Mouse (Mus musculus) liver, embryonic 14.5 days (tissue): ENCODE results near the gene Omp. TPM values are rescaled to one million over a fixed set of nuclear protein-coding genes. Genes with fewer than 3 reads are reported as not detected.
A peak's percentile ranks its signal among the peaks of the same experiment; 100 is the strongest.

ENCODE experiments used
- ATAC-seq: fragments of 200-750 bp; cut with Nextera tagmentation; 2 replicates; pipeline ENCODE4 v1.8.0; 2017; ENCODE audit warnings: moderate number of reproducible peaks, mild to moderate bottlenecking, moderate library complexity; ENCODE audit not compliant: insufficient read depth
- DNase-seq, 3 experiments: peaks; one replicate each; pipeline ENCODE4 v3.0.0-alpha.2; 2012 to 2013; ENCODE audit warnings: low read depth in 3 of 3, low spot score in 3 of 3
- H3K27ac ChIP-seq: fragments of 300-500 bp; sonication (generic); 2 replicates; pipeline ENCODE4 v1.5.1; 2014; ENCODE audit warnings: moderate library complexity, mild to moderate bottlenecking, control low read depth, inconsistent platforms
- H3K27me3 ChIP-seq: fragments of 300-500 bp; sonication (generic); 2 replicates; pipeline ENCODE4 v1.6.1; 2014; ENCODE audit warnings: mild to moderate bottlenecking, low read length, moderate library complexity; ENCODE audit not compliant: control insufficient read depth, insufficient read depth
- H3K36me3 ChIP-seq: fragments of 300-500 bp; sonication (generic); replicated peaks from 2 replicates; pipeline ENCODE4 v1.6.1; 2014; ENCODE audit warnings: low read depth; ENCODE audit not compliant: control insufficient read depth, insufficient read depth
- H3K4me1 ChIP-seq, 2 experiments: fragments of 200-500 bp in 1 of 2; fragments of 300-500 bp in 1 of 2; sonication (generic) in 1 of 2; replicated peaks; 2 replicates each; pipeline ENCODE4 v1.6.1; 2012 to 2014; ENCODE audit warnings: antibody characterized with exemption in 1 of 2, inconsistent platforms in 1 of 2, low read length in 1 of 2; ENCODE audit not compliant: control insufficient read depth in 2 of 2, insufficient read depth in 2 of 2
- H3K4me2 ChIP-seq: fragments of 300-500 bp; sonication (generic); 2 replicates; pipeline ENCODE4 v1.6.1; 2014; ENCODE audit warnings: low read depth, mild to moderate bottlenecking, control low read depth, moderate library complexity
- H3K4me3 ChIP-seq, 2 experiments: fragments of 200-500 bp in 1 of 2; fragments of 300-500 bp in 1 of 2; sonication (generic) in 1 of 2; 2 replicates each; pipeline ENCODE4 v1.5.1; 2012 to 2014; ENCODE audit warnings: low read depth in 2 of 2, low read length in 2 of 2, mild to moderate bottlenecking in 2 of 2, control low read depth in 1 of 2, inconsistent platforms in 1 of 2, moderate library complexity in 1 of 2; ENCODE audit not compliant: insufficient read depth in 1 of 2
- H3K9ac ChIP-seq: fragments of 300-500 bp; sonication (generic); replicated peaks from 2 replicates; pipeline ENCODE4 v1.6.1; 2014; ENCODE audit warnings: mild to moderate bottlenecking, control low read depth, moderate library complexity
- H3K9me3 ChIP-seq: fragments of 300-500 bp; sonication (generic); 2 replicates; pipeline ENCODE4 v1.6.1; 2016; ENCODE audit warnings: low read length, mixed read lengths; ENCODE audit not compliant: control insufficient read depth
- CTCF ChIP-seq: IDR thresholded peaks from 2 replicates; pipeline ENCODE4 v1.5.1; 2016; ENCODE audit warnings: antibody characterized with exemption, low read depth, control low read depth
- EP300 ChIP-seq: IDR thresholded peaks from 2 replicates; pipeline ENCODE4 v1.6.1; 2016; ENCODE audit warnings: antibody characterized with exemption, low read depth
- WGBS: fragments of 180-500 bp; shearing (Covaris S2); extraction: QIAGEN DNeasy Blood & Tissue Kit; methylation state at CpG from one replicate; pipeline ENCODE4 v1.1.7; 2014; ENCODE audit not compliant: insufficient replicate concordance; 5-methylcytosine and 5-hydroxymethylcytosine counted together
- polyA plus RNA-seq, 2 experiments: library from polyadenylated mRNA; depleted of rRNA in 1 of 2; stranded (reverse) in 1 of 2; unstranded in 1 of 2; fragments of >200 nt; fragmentation: Nextera tagmentation in 1 of 2; extraction: Ambion mirVana in 1 of 2; gene quantifications; 2 replicates each; pipeline versions ENCODE4 v1.2.1 to v1.2.3; 2012 to 2014

The Omp gene
- polyA plus RNA-seq, 2 experiments, result 0.44 to 0.61 TPM

DNA sequence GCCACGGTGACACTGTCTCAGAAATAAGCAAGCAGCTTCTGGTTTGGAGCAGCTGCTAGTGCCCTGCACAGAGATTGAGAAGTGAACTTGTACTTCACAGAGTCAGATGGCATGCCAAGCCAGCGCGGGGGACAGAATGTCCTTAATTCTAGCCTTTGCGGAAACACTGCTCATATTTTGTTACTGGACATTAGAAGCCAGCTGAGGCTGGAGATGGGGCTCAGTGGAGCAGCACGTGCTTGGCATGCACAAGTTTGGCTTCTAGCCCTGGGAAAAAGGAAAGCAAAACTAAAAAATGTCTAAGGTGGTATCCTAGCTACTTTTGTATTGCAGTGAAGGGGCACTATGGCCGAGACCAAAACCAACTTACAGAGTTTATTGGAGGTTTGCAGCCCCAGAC, 40.0 kb upstream of the Omp start:
- no peaks in the 10 kb centered on the region for H3K9me3 ChIP-seq
- TF ChIP-seq CTCF (no peak), EP300 (no peak)
- H3K4me3 ChIP-seq, result no peak overlapping the region
- H3K4me1 ChIP-seq, result peaks cover 5 to 9% of the 10 kb centered on the region in 2 experiments
- no peak overlapping the region for H3K27ac ChIP-seq
- WGBS, result 76% methylated on average over 6 of the region's 6 CpGs
- ATAC-seq, result no peak
- no peaks in the 10 kb centered on the region for H3K36me3 ChIP-seq
- no peak overlapping the region for H3K4me2 ChIP-seq
- no peak overlapping the region for H3K9ac ChIP-seq
- no peak for DNase-seq
- no peaks in the 10 kb centered on the region for H3K27me3 ChIP-seq

DNA sequence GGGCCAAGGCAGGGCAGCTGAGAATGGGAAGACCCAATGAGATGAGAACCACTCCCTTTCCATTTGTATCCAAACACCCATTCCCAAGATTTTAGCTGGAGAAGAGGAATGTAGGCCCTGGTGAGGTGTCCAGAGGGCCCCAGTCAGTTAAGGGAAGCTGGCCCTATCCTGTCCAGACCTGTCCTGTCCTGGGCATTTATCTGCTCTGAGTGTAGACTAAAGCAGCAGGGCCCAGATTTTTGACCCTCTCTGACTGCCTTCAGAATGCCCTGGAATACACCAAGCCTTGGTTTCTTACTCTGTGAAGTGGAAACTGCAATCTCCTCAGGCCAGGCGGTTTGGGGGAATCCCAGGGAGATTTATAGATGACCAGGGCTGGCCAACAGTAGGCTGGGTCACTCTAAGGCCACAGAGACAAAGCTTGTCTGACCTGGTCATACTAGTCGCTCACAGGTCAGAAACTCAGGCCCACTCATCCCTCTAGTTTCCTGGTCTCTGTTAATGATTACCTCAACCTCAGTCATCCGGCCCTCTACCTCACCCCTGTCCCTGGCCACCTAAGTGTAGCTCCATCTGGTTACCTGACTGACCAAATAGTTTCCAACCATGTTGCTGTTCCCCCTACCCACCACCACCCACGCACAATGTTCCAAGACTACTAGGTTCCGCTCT, 33.4 kb upstream of the Omp start:
- peak; percentile 12; the same call in 1 of the 2 replicates for ATAC-seq
- 78% methylated on average over 5 of the region's 5 CpGs for WGBS
- peaks cover 24 to 48% of the 10 kb centered on the region in 2 experiments for H3K4me1 ChIP-seq
- no peaks in the 10 kb centered on the region for H3K27me3 ChIP-seq
- H3K36me3 ChIP-seq, result no peaks in the 10 kb centered on the region; the same call in 1 of the 2 replicates
- no peak for DNase-seq
- H3K9me3 ChIP-seq, result no peaks in the 10 kb centered on the region
- H3K27ac ChIP-seq, result peak overlapping the region; percentile 63
- peak overlapping the region; percentile 88 for H3K9ac ChIP-seq
- TF ChIP-seq EP300 (no peak), CTCF (no peak)
- peak overlapping the region; percentile 94 for H3K4me2 ChIP-seq
- peak overlapping the region; percentile 61 to 95 for H3K4me3 ChIP-seq

DNA sequence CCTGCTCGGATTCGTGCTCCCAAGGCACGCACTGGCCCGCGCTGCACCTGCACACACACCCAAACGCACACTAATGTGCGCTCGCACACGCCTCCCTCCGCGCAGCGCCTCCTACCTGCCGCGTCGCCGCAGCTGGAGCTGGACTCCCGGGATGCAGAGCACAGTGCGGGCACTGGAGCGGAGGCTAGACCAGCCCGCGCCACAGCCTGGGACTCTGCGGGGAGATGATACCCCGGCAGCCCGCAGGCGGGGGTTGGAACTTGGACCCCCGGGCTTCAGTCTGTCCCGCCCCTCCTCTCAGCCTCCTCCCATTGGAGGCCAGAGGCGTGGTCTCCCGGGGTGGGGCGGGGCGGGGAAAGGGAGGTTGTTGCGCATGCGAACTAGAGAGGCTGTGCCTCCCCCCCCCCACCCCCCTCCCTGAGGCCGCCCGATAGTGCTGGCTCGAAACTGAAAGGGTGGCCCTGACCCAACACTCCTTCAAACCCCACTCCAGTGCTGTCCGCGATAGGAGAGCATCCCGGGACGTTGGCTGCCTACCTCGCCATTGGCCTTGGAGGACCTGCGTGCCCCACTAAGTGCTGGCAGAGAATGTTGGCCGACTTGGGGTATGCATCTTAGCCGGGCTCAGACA, 32.7 kb upstream of the Omp start, which contains the start of gene Capn5:
Gene Capn5, minus strand, starts transcription at position 346 of the 631 bp plus-strand sequence.
- peak within 1 kb of the TSS; percentile 94 for H3K4me2 ChIP-seq
- peak; percentile 72 to 82 (median 74) for DNase-seq
- H3K36me3 ChIP-seq, result no peaks in the 10 kb centered on the region; the same call in 1 of the 2 replicates
- peaks cover 30 to 54% of the 10 kb centered on the region in 2 experiments for H3K4me1 ChIP-seq
- H3K4me3 ChIP-seq, result peak within 1 kb of the TSS; percentile 76 to 95
- H3K27ac ChIP-seq, result peak within 1 kb of the TSS; percentile 96
- WGBS, result under 1% methylated on average over 44 of the region's 44 CpGs
- peak within 1 kb of the TSS; percentile 88 for H3K9ac ChIP-seq
- no peaks in the 10 kb centered on the region for H3K9me3 ChIP-seq
- peak; percentile 72 for ATAC-seq
- TF ChIP-seq EP300 (no peak), CTCF (peak; percentile 93)
- no peaks in the 10 kb centered on the region for H3K27me3 ChIP-seq

DNA sequence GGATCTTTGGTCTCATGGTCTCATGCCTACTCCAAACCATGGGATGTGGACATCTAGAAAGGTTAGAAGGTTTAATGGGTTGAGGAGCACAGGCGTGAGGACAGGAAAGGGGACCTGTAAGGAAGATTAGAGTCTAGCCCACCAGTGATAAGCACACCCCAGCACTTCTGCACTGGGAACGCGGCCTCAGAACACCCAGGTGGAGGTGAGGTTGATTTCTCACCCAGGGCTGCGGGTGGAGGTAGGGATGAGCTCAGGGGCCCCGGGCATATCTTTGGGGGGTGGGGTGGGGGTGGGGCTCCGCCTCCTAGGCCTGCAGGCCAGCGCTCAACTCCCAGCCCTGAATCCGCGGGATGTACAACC, 32.2 kb upstream of the Omp start:
- no peak for DNase-seq

DNA sequence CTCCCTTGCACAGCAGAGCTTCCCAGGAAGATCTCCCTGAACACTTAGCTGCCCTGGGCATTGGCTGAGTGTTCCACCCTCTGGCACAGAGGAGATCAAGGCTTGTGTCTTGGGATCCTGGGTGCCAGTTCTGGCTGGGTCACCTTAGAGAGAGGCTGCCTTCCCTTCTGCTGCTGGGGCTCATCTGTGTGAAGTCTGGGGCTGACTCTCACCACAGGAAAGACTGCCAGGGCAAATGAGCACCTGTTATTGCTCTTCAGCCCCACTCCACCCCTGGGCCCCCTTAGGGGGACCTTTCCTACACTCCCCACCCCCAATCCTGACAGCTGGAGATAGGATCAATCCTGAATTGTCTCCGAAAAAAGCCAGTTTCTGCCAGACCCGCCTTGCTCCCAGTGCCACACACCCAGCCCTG, 31.8 kb upstream of the Omp start:
- H3K9me3 ChIP-seq, result no peaks in the 10 kb centered on the region
- TF ChIP-seq CTCF (no peak), EP300 (no peak)
- no peak for ATAC-seq
- no peaks in the 10 kb centered on the region; the same call in 1 of the 2 replicates for H3K36me3 ChIP-seq
- H3K4me3 ChIP-seq, result peak overlapping the region; percentile 76 to 95
- peak overlapping the region; percentile 96 for H3K27ac ChIP-seq
- H3K9ac ChIP-seq, result peak overlapping the region; percentile 88
- no peak for DNase-seq
- peaks cover 40 to 63% of the 10 kb centered on the region in 2 experiments for H3K4me1 ChIP-seq
- no peaks in the 10 kb centered on the region for H3K27me3 ChIP-seq
- WGBS, result 23% methylated on average over 2 of the region's 2 CpGs
- peak overlapping the region; percentile 94 for H3K4me2 ChIP-seq

More for the DNA sequence above, 32.2 kb upstream of the Omp start:
- Histone ChIP-seq H3K4me2 (peak overlapping the region; percentile 94), H3K36me3 (no peaks in the 10 kb centered on the region; the same call in 1 of the 2 replicates), H3K9me3 (no peaks in the 10 kb centered on the region), H3K9ac (peak overlapping the region; percentile 88), H3K4me3 (peak overlapping the region; percentile 76 to 95), H3K4me1 (peaks cover 35 to 59% of the 10 kb centered on the region in 2 experiments), H3K27ac (peak overlapping the region; percentile 96), H3K27me3 (no peaks in the 10 kb centered on the region)
- TF ChIP-seq EP300 (no peak), CTCF (no peak)
- ATAC-seq, result no peak
- under 1% methylated on average over 9 of the region's 9 CpGs for WGBS
